Mouse (Mus musculus) intestine, postnatal 0 days (tissue): Measurements from ENCODE around the gene Adprh. TPM values are rescaled to one million over a fixed set of nuclear protein-coding genes. Genes with fewer than 3 reads are reported as not detected.

Experiments used
- ATAC-seq: fragments of 200-750 bp; cut with Nextera tagmentation; 2 replicates; pipeline ENCODE4 v1.8.0; 2017; ENCODE audit warnings: mild to moderate bottlenecking, moderate TSS enrichment, moderate library complexity
- H3K27ac ChIP-seq: fragments of 300-500 bp; sonication (generic); 2 replicates; pipeline ENCODE4 v1.5.1; 2014; ENCODE audit warnings: mild to moderate bottlenecking, low read depth, low read length, moderate library complexity
- H3K27me3 ChIP-seq: fragments of 300-500 bp; sonication (generic); replicated peaks from 2 replicates; pipeline ENCODE4 v1.6.1; 2014; ENCODE audit warnings: low read length, mixed read lengths; ENCODE audit not compliant: control insufficient read depth, insufficient read depth
- H3K36me3 ChIP-seq: fragments of 300-500 bp; sonication (generic); 2 replicates; pipeline ENCODE4 v1.6.1; 2014; ENCODE audit warnings: mild to moderate bottlenecking, moderate library complexity; ENCODE audit not compliant: control insufficient read depth, insufficient read depth
- H3K4me1 ChIP-seq: fragments of 300-500 bp; sonication (generic); replicated peaks from 2 replicates; pipeline ENCODE4 v1.6.1; 2014; ENCODE audit warnings: antibody characterized with exemption, low read length, mixed read lengths; ENCODE audit not compliant: control insufficient read depth, insufficient read depth
- H3K4me2 ChIP-seq: fragments of 300-500 bp; sonication (generic); replicated peaks from 2 replicates; pipeline ENCODE4 v1.6.1; 2014; ENCODE audit warnings: low read depth, mild to moderate bottlenecking, moderate library complexity
- H3K4me3 ChIP-seq: fragments of 300-500 bp; sonication (generic); 2 replicates; pipeline ENCODE4 v1.5.1; 2014; ENCODE audit warnings: low read depth, low read length
- H3K9ac ChIP-seq: fragments of 300-500 bp; sonication (generic); 2 replicates; pipeline ENCODE4 v1.6.1; 2014; ENCODE audit warnings: mild to moderate bottlenecking, low read depth, low read length
- H3K9me3 ChIP-seq: fragments of 300-500 bp; sonication (generic); 2 replicates; pipeline ENCODE4 v1.6.1; 2016; ENCODE audit warnings: mixed run types; ENCODE audit not compliant: control insufficient read depth
- CTCF ChIP-seq: sonication (generic); IDR thresholded peaks from 2 replicates; pipeline ENCODE4 v1.5.1; 2016; ENCODE audit warnings: low read depth, mild to moderate bottlenecking, control low read depth, antibody characterized with exemption, moderate library complexity
- WGBS: fragments of 180-500 bp; shearing (Covaris S2); extraction: QIAGEN DNeasy Blood & Tissue Kit; methylation state at CpG from one replicate; pipeline ENCODE4 v1.1.7; 2014; 5-methylcytosine and 5-hydroxymethylcytosine counted together
- polyA plus RNA-seq: library from polyadenylated mRNA; unstranded; fragments of >200 nt; fragmentation: Nextera tagmentation; extraction: Ambion mirVana; gene quantifications from 2 replicates; pipeline ENCODE4 v1.2.1, GENCODE M21; 2015

The Adprh gene
- polyA plus RNA-seq, 1 experiment from 2014 or later: 58.8 TPM

- no peak for ATAC-seq
- TF ChIP-seq CTCF: no peak
Measured at GRCm38 (mm10) chr16:38401468-38401867, 51.0 kb downstream of the Adprh start.

GRCm38 (mm10) chr16:38400311-38400960 is 52.1 kb downstream of the Adprh start:
- Histone ChIP-seq H3K4me3 (no peak overlapping the region), H3K27ac (no peak overlapping the region), H3K9me3 (no peaks in the 10 kb centered on the region), H3K36me3 (no peaks in the 10 kb centered on the region), H3K27me3 (no peaks in the 10 kb centered on the region; the same call in 1 of the 2 replicates), H3K4me2 (peak overlapping the region; percentile 46), H3K4me1 (no peaks in the 10 kb centered on the region), H3K9ac (no peak overlapping the region)
- WGBS: 73% methylated on average over 9 of the region's 9 CpGs
- no peak for TF ChIP-seq CTCF
- no peak for ATAC-seq

More at GRCm38 (mm10) chr16:38401468-38401867, 51.0 kb downstream of the Adprh start:
- 78% methylated on average over 6 of the region's 6 CpGs for WGBS
- H3K4me1 ChIP-seq: no peaks in the 10 kb centered on the region
- no peaks in the 10 kb centered on the region for H3K9me3 ChIP-seq
- H3K27ac ChIP-seq: no peak overlapping the region
- H3K36me3 ChIP-seq: no peaks in the 10 kb centered on the region
- H3K9ac ChIP-seq: no peak overlapping the region
- no peak overlapping the region for H3K4me2 ChIP-seq
- H3K27me3 ChIP-seq: no peaks in the 10 kb centered on the region; the same call in 1 of the 2 replicates
- H3K4me3 ChIP-seq: no peak overlapping the region

GRCm38 (mm10) chr16:38399531-38400231 is 52.8 kb downstream of the Adprh start:
- H3K4me3 ChIP-seq: no peak overlapping the region
- no peak for TF ChIP-seq CTCF
- H3K27ac ChIP-seq: no peak overlapping the region
- H3K36me3 ChIP-seq: no peaks in the 10 kb centered on the region
- H3K4me2 ChIP-seq: peak overlapping the region; percentile 46
- H3K4me1 ChIP-seq: no peaks in the 10 kb centered on the region
- H3K9ac ChIP-seq: no peak overlapping the region
- H3K27me3 ChIP-seq: no peaks in the 10 kb centered on the region; the same call in 1 of the 2 replicates
- no peaks in the 10 kb centered on the region for H3K9me3 ChIP-seq
- WGBS: 29% methylated on average over 17 of the region's 17 CpGs
- no peak for ATAC-seq

- 70% methylated on average over 3 of the region's 3 CpGs for WGBS
- H3K27ac ChIP-seq: no peak overlapping the region
Measured at GRCm38 (mm10) chr16:38399076-38399475, 53.4 kb downstream of the Adprh start.

GRCm38 (mm10) chr16:38398266-38398665 is 54.2 kb downstream of the Adprh start:
- ATAC-seq: no peak

More at GRCm38 (mm10) chr16:38399076-38399475, 53.4 kb downstream of the Adprh start:
- Histone ChIP-seq H3K4me3 (no peak overlapping the region), H3K36me3 (no peaks in the 10 kb centered on the region), H3K9me3 (no peaks in the 10 kb centered on the region), H3K27me3 (no peaks in the 10 kb centered on the region; the same call in 1 of the 2 replicates), H3K9ac (no peak overlapping the region), H3K4me1 (no peaks in the 10 kb centered on the region), H3K4me2 (no peak overlapping the region)
- ATAC-seq: no peak
- TF ChIP-seq CTCF: no peak

GRCm38 (mm10) chr16:38396155-38396554 is 56.3 kb downstream of the Adprh start:
- WGBS: 33% methylated on average over 13 of the region's 13 CpGs
- no peak overlapping the region for H3K27ac ChIP-seq
- TF ChIP-seq CTCF: no peak
- no peaks in the 10 kb centered on the region for H3K9me3 ChIP-seq
- no peaks in the 10 kb centered on the region for H3K4me1 ChIP-seq
- no peak overlapping the region for H3K9ac ChIP-seq
- H3K27me3 ChIP-seq: no peaks in the 10 kb centered on the region; the same call in 1 of the 2 replicates
- H3K4me3 ChIP-seq: no peak overlapping the region
- H3K4me2 ChIP-seq: peak overlapping the region; percentile 21; the same call in 1 of the 2 replicates
- no peaks in the 10 kb centered on the region for H3K36me3 ChIP-seq
- no peak for ATAC-seq

More at GRCm38 (mm10) chr16:38398266-38398665, 54.2 kb downstream of the Adprh start:
- H3K4me3 ChIP-seq: no peak overlapping the region
- no peaks in the 10 kb centered on the region; the same call in 1 of the 2 replicates for H3K27me3 ChIP-seq
- no peak for TF ChIP-seq CTCF
- no peaks in the 10 kb centered on the region for H3K36me3 ChIP-seq
- no peak overlapping the region for H3K4me2 ChIP-seq
- H3K9ac ChIP-seq: no peak overlapping the region
- WGBS: 62% methylated on average over 6 of the region's 6 CpGs
- H3K27ac ChIP-seq: no peak overlapping the region
- no peaks in the 10 kb centered on the region for H3K9me3 ChIP-seq
- H3K4me1 ChIP-seq: no peaks in the 10 kb centered on the region
